Mouse (Mus musculus): ENCODE measurements around the gene Mlycd. TPM values are rescaled to one million over a fixed set of nuclear protein-coding genes. Genes with fewer than 3 reads are reported as not detected.
A peak's percentile ranks its signal among the peaks of the same experiment; 100 is the strongest.
"Not testable (repeated sequence)": the region's sequence is repeated elsewhere in the genome, so short reads cannot be mapped to it uniquely, and the experiment has no call there.

Gene Mlycd
- polyA plus RNA-seq, 1 experiment from 2014 or later: 14.1 TPM

- Histone ChIP-seq H3K9ac (replicated peaks; ENCODE audit: low read length) (no peak overlapping the region), H3K9me3 (ENCODE audit: low read length) (no peaks in the 10 kb centered on the region), H3K4me1 (ENCODE audit: insufficient read depth, low read length) (no peaks in the 10 kb centered on the region), H3K4me3 (ENCODE audit: low read length) (no peak overlapping the region), H3K27ac (ENCODE audit: low read length) (no peak overlapping the region), H3K36me3 (ENCODE audit: insufficient read depth, low read length) (no peaks in the 10 kb centered on the region), H3K4me2 (replicated peaks; ENCODE audit: low read depth, low read length) (no peak overlapping the region), H3K27me3 (ENCODE audit: insufficient read depth, low read length) (no peaks in the 10 kb centered on the region)
- no peak for ATAC-seq (ENCODE audit: low FRiP score, low TSS enrichment)
- WGBS: 65% methylated on average over 8 of the region's 8 CpGs
Observed at GRCm38 (mm10) chr8:119360686-119361295, 33.9 kb upstream of the Mlycd start.

GRCm38 (mm10) chr8:119374716-119375115 lies 20.0 kb upstream of the Mlycd start:
- H3K27ac ChIP-seq (ENCODE audit: low read length); H3K9me3 ChIP-seq (ENCODE audit: low read length); H3K4me3 ChIP-seq (ENCODE audit: low read length); ATAC-seq (ENCODE audit: low FRiP score, low TSS enrichment); H3K36me3 ChIP-seq (ENCODE audit: insufficient read depth, low read length); H3K27me3 ChIP-seq (ENCODE audit: insufficient read depth, low read length); H3K4me1 ChIP-seq (ENCODE audit: insufficient read depth, low read length); H3K9ac ChIP-seq (replicated peaks; ENCODE audit: low read length); H3K4me2 ChIP-seq (replicated peaks; ENCODE audit: low read depth, low read length): not testable (repeated sequence)
- 87% methylated on average over 9 of the region's 9 CpGs for WGBS

- no peaks in the 10 kb centered on the region for H3K27me3 ChIP-seq (ENCODE audit: insufficient read depth, low read length)
- no peaks in the 10 kb centered on the region for H3K4me1 ChIP-seq (ENCODE audit: insufficient read depth, low read length)
- H3K4me2 ChIP-seq (replicated peaks; ENCODE audit: low read depth, low read length): no peak overlapping the region
- H3K9me3 ChIP-seq (ENCODE audit: low read length): no peaks in the 10 kb centered on the region
- no peak overlapping the region for H3K9ac ChIP-seq (replicated peaks; ENCODE audit: low read length)
- H3K27ac ChIP-seq (ENCODE audit: low read length): no peak overlapping the region
- no peaks in the 10 kb centered on the region for H3K36me3 ChIP-seq (ENCODE audit: insufficient read depth, low read length)
- H3K4me3 ChIP-seq (ENCODE audit: low read length): no peak overlapping the region
- no peak for ATAC-seq (ENCODE audit: low FRiP score, low TSS enrichment)
- WGBS: 76% methylated on average over 7 of the region's 7 CpGs
Observed at GRCm38 (mm10) chr8:119378476-119378875, 16.2 kb upstream of the Mlycd start.

- Histone ChIP-seq H3K27me3 (ENCODE audit: insufficient read depth, low read length) (no peaks in the 10 kb centered on the region), H3K4me1 (ENCODE audit: insufficient read depth, low read length) (no peaks in the 10 kb centered on the region), H3K4me3 (ENCODE audit: low read length) (no peak overlapping the region), H3K27ac (ENCODE audit: low read length) (no peak overlapping the region), H3K9me3 (ENCODE audit: low read length) (no peaks in the 10 kb centered on the region), H3K9ac (replicated peaks; ENCODE audit: low read length) (no peak overlapping the region), H3K36me3 (ENCODE audit: insufficient read depth, low read length) (no peaks in the 10 kb centered on the region), H3K4me2 (replicated peaks; ENCODE audit: low read depth, low read length) (no peak overlapping the region)
- no peak for ATAC-seq (ENCODE audit: low FRiP score, low TSS enrichment)
- WGBS: 47% methylated on average over 4 of the region's 4 CpGs
Observed at GRCm38 (mm10) chr8:119380619-119381018, 14.1 kb upstream of the Mlycd start.

GRCm38 (mm10) chr8:119384478-119384877 lies 10.2 kb upstream of the Mlycd start:
- Histone ChIP-seq H3K9me3 (ENCODE audit: low read length) (no peaks in the 10 kb centered on the region), H3K4me3 (ENCODE audit: low read length) (no peak overlapping the region), H3K9ac (replicated peaks; ENCODE audit: low read length) (no peak overlapping the region), H3K4me1 (ENCODE audit: insufficient read depth, low read length) (no peaks in the 10 kb centered on the region), H3K36me3 (ENCODE audit: insufficient read depth, low read length) (no peaks in the 10 kb centered on the region), H3K27ac (ENCODE audit: low read length) (no peak overlapping the region), H3K4me2 (replicated peaks; ENCODE audit: low read depth, low read length) (no peak overlapping the region), H3K27me3 (ENCODE audit: insufficient read depth, low read length) (no peaks in the 10 kb centered on the region)
- 20% methylated on average over 10 of the region's 10 CpGs for WGBS
- ATAC-seq (ENCODE audit: low FRiP score, low TSS enrichment): no peak

- 67% methylated on average over 6 of the region's 6 CpGs for WGBS
- Histone ChIP-seq H3K27ac (ENCODE audit: low read length) (no peak overlapping the region), H3K36me3 (ENCODE audit: insufficient read depth, low read length) (no peaks in the 10 kb centered on the region), H3K4me1 (ENCODE audit: insufficient read depth, low read length) (no peaks in the 10 kb centered on the region), H3K9me3 (ENCODE audit: low read length) (no peaks in the 10 kb centered on the region), H3K4me2 (replicated peaks; ENCODE audit: low read depth, low read length) (no peak overlapping the region), H3K9ac (replicated peaks; ENCODE audit: low read length) (no peak overlapping the region), H3K27me3 (ENCODE audit: insufficient read depth, low read length) (0 out of 2 replicates have a peak, but pooled peaks cover 2% of the 10 kb centered on the region), H3K4me3 (ENCODE audit: low read length) (no peak overlapping the region)
- no peak for ATAC-seq (ENCODE audit: low FRiP score, low TSS enrichment)
Observed at GRCm38 (mm10) chr8:119385854-119386253, 8.8 kb upstream of the Mlycd start.

- H3K4me2 ChIP-seq (replicated peaks; ENCODE audit: low read depth, low read length): no peak overlapping the region
- H3K4me3 ChIP-seq (ENCODE audit: low read length): no peak overlapping the region
- no peak overlapping the region for H3K9ac ChIP-seq (replicated peaks; ENCODE audit: low read length)
- WGBS: 82% methylated on average over 6 of the region's 6 CpGs
- H3K27ac ChIP-seq (ENCODE audit: low read length): no peak overlapping the region
- H3K36me3 ChIP-seq (ENCODE audit: insufficient read depth, low read length): no peaks in the 10 kb centered on the region
- ATAC-seq (ENCODE audit: low FRiP score, low TSS enrichment): no peak
- H3K4me1 ChIP-seq (ENCODE audit: insufficient read depth, low read length): no peaks in the 10 kb centered on the region
- H3K27me3 ChIP-seq (ENCODE audit: insufficient read depth, low read length): 0 out of 2 replicates have a peak, but pooled peaks cover 2% of the 10 kb centered on the region
- H3K9me3 ChIP-seq (ENCODE audit: low read length): no peaks in the 10 kb centered on the region
Observed at GRCm38 (mm10) chr8:119386988-119387387, 7.7 kb upstream of the Mlycd start.

- peak; percentile 2; the same call in 1 of the 2 replicates for ATAC-seq (ENCODE audit: low FRiP score, low TSS enrichment)
Observed at GRCm38 (mm10) chr8:119394097-119394496, 581 bp upstream of the Mlycd start.

GRCm38 (mm10) chr8:119395072-119395950 lies 633 bp downstream of the Mlycd start:
- Histone ChIP-seq H3K36me3 (ENCODE audit: insufficient read depth, low read length) (no peaks in the 10 kb centered on the region), H3K27me3 (ENCODE audit: insufficient read depth, low read length) (0 out of 2 replicates have a peak, but pooled peaks cover 1% of the 10 kb centered on the region), H3K9ac (replicated peaks; ENCODE audit: low read length) (peak overlapping the region; percentile 92), H3K9me3 (ENCODE audit: low read length) (no peaks in the 10 kb centered on the region), H3K4me2 (replicated peaks; ENCODE audit: low read depth, low read length) (peak overlapping the region; percentile 99), H3K4me3 (ENCODE audit: low read length) (peak overlapping the region; percentile 83), H3K4me1 (ENCODE audit: insufficient read depth, low read length) (peaks cover 12% of the 10 kb centered on the region), H3K27ac (ENCODE audit: low read length) (peak overlapping the region; percentile 70)
- WGBS: 4% methylated on average over 62 of the region's 83 CpGs
- peak; percentile 52 for ATAC-seq (ENCODE audit: low FRiP score, low TSS enrichment)

More at GRCm38 (mm10) chr8:119394097-119394496, 581 bp upstream of the Mlycd start:
- Histone ChIP-seq H3K4me2 (replicated peaks; ENCODE audit: low read depth, low read length) (peak overlapping the region; percentile 99), H3K9ac (replicated peaks; ENCODE audit: low read length) (peak overlapping the region; percentile 92), H3K36me3 (ENCODE audit: insufficient read depth, low read length) (no peaks in the 10 kb centered on the region), H3K27ac (ENCODE audit: low read length) (no peak overlapping the region), H3K27me3 (ENCODE audit: insufficient read depth, low read length) (0 out of 2 replicates have a peak, but pooled peaks cover 2% of the 10 kb centered on the region), H3K4me1 (ENCODE audit: insufficient read depth, low read length) (peaks cover 12% of the 10 kb centered on the region), H3K9me3 (ENCODE audit: low read length) (no peaks in the 10 kb centered on the region), H3K4me3 (ENCODE audit: low read length) (peak overlapping the region; percentile 83)
- 81% methylated on average over 9 of the region's 9 CpGs for WGBS

- Histone ChIP-seq H3K9me3 (ENCODE audit: low read length) (no peaks in the 10 kb centered on the region), H3K27me3 (ENCODE audit: insufficient read depth, low read length) (no peaks in the 10 kb centered on the region), H3K36me3 (ENCODE audit: insufficient read depth, low read length) (peaks cover 2% of the 10 kb centered on the region; the same call in 1 of the 2 replicates), H3K4me3 (ENCODE audit: low read length) (no peak overlapping the region), H3K27ac (ENCODE audit: low read length) (no peak overlapping the region), H3K9ac (replicated peaks; ENCODE audit: low read length) (no peak overlapping the region), H3K4me2 (replicated peaks; ENCODE audit: low read depth, low read length) (no peak overlapping the region), H3K4me1 (ENCODE audit: insufficient read depth, low read length) (peaks cover 17% of the 10 kb centered on the region)
- no peak for ATAC-seq (ENCODE audit: low FRiP score, low TSS enrichment)
- 71% methylated on average over 9 of the region's 9 CpGs for WGBS
Observed at GRCm38 (mm10) chr8:119398558-119398957, 3.9 kb downstream of the Mlycd start.
